Mouse (Mus musculus): ENCODE results near the gene Slc6a21.

DNA sequence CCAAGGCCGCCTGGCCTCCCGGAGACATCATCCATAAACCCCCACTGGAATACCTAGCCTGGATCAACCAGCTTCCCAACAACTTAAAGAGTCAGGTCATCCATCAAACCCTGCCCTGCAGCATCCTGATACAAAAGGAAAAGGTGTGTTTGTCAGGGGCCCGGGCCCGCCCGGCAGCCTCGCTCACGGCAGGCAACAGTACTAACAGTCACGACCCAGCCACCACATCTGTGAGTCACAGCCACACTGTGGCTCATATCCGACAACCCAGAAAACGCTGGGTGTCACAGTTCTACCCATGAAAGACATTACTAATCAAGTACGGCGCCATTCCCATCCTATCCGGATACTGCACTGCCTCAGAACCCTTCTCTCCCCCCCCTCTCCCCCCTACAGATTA, 9.2 kb downstream of the Slc6a21 start:
- TF ChIP-seq CTCF (IDR thresholded peaks at IDR 0.05; ENCODE audit: borderline replicate concordance, insufficient read depth, low read depth, low read length) = no peak
- TF ChIP-seq POLR2A (IDR thresholded peaks at IDR 0.05; ENCODE audit: borderline replicate concordance, insufficient read depth, low read length) = no peak

Measured in cerebellum, adult 2 months (tissue).